Mouse (Mus musculus) left cerebral cortex, postnatal 10 days (tissue): ENCODE data around the gene Pcdh10. TPM values are rescaled to one million over a fixed set of nuclear protein-coding genes. Genes with fewer than 3 reads are reported as not detected.

Experiments
- DNase-seq, 2 experiments: peaks; one replicate each; pipeline ENCODE4 v3.0.0; 2021 to 2022; ENCODE audit warnings: low spot score in 2 of 2, mixed read lengths in 1 of 2; ENCODE audit errors: extremely low spot score in 1 of 2
- intact Hi-C: fragments of 180-260 bp; cut with DNase I; formaldehyde crosslinking; loops from one replicate; pipeline ENCODE4 v1.15.1; 2025
- total RNA-seq, 2 experiments: library from RNA; stranded (reverse); gene quantifications; 2 replicates each; pipeline ENCODE4 v1.2.3; 2021

The Pcdh10 gene
- 100 to 1,000 TPM; 190 to 207 TPM for total RNA-seq

GRCm38 (mm10) chr3:45378145-45378544 is at the start of gene Pcdh10:
Gene Pcdh10, plus strand, starts transcription at chr3:45378398.
- intact Hi-C loops, result loop anchor here (10.0 kb wide), 1 partner anchor 1593 kb away; no protein-coding TSS in a partner anchor
- DNase-seq, result peak; percentile 96 to 98

GRCm38 (mm10) chr3:45355919-45356318 is 22.3 kb upstream of the Pcdh10 start:
- DNase-seq, result no peak
- intact Hi-C loops, result no loop called here

- intact Hi-C loops, result no loop called here
Measured at GRCm38 (mm10) chr3:45368952-45369351, 9.2 kb upstream of the Pcdh10 start.

GRCm38 (mm10) chr3:45375761-45376500 is 2.3 kb upstream of the Pcdh10 start:
- intact Hi-C loops, result loop anchor here (10.0 kb wide), 1 partner anchor 1591 kb away; no protein-coding TSS in a partner anchor
- DNase-seq, result peak; percentile 83 to 87

More at GRCm38 (mm10) chr3:45368952-45369351, 9.2 kb upstream of the Pcdh10 start:
- DNase-seq, result no peak

- DNase-seq, result peak in 1 of 2 experiments; percentile 69
- intact Hi-C loops, result loop anchor here (10.0 kb wide), 1 partner anchor 1592 kb away; no protein-coding TSS in a partner anchor
Measured at GRCm38 (mm10) chr3:45376501-45377390, 1.5 kb upstream of the Pcdh10 start.

GRCm38 (mm10) chr3:45377391-45377998 is 703 bp upstream of the Pcdh10 start:
- peak in 1 of 2 experiments; percentile 69 for DNase-seq
- intact Hi-C loops, result loop anchor here (10.0 kb wide), 1 partner anchor 1593 kb away; no protein-coding TSS in a partner anchor

GRCm38 (mm10) chr3:45379541-45379971 is 1.4 kb downstream of the Pcdh10 start:
- DNase-seq, result peak in 1 of 2 experiments; percentile 45
- intact Hi-C loops, result loop anchor here (10.0 kb wide), 1 partner anchor 1595 kb away; no protein-coding TSS in a partner anchor

- DNase-seq, result peak in 1 of 2 experiments; percentile 44
- intact Hi-C loops, result loop anchor here (10.0 kb wide), 1 partner anchor 1595 kb away; no protein-coding TSS in a partner anchor
Measured at GRCm38 (mm10) chr3:45379972-45380761, 2.0 kb downstream of the Pcdh10 start.

- intact Hi-C loops, result no loop called here
- peak in 1 of 2 experiments; percentile 60 for DNase-seq
Measured at GRCm38 (mm10) chr3:45380811-45381761, 2.9 kb downstream of the Pcdh10 start.

- intact Hi-C loops, result no loop called here
- peak in 1 of 2 experiments; percentile 21 for DNase-seq
Measured at GRCm38 (mm10) chr3:45382032-45382755, 4.0 kb downstream of the Pcdh10 start.

GRCm38 (mm10) chr3:45383831-45384230 is 5.6 kb downstream of the Pcdh10 start:
- intact Hi-C loops, result no loop called here
- DNase-seq, result no peak

GRCm38 (mm10) chr3:45385028-45385427 is 6.8 kb downstream of the Pcdh10 start:
- intact Hi-C loops, result no loop called here
- DNase-seq, result peak; percentile 25 to 50

- intact Hi-C loops, result no loop called here
- no peak for DNase-seq
Measured at GRCm38 (mm10) chr3:45385451-45385850, 7.3 kb downstream of the Pcdh10 start.

- intact Hi-C loops, result no loop called here
- DNase-seq, result no peak
Measured at GRCm38 (mm10) chr3:45386512-45386911, 8.3 kb downstream of the Pcdh10 start.

GRCm38 (mm10) chr3:45397101-45397500 is 18.9 kb downstream of the Pcdh10 start:
- no peak for DNase-seq

GRCm38 (mm10) chr3:45403239-45403638 is 25.0 kb downstream of the Pcdh10 start:
- intact Hi-C loops, result no loop called here
- no peak for DNase-seq

More at GRCm38 (mm10) chr3:45397101-45397500, 18.9 kb downstream of the Pcdh10 start:
- intact Hi-C loops, result no loop called here
